Mouse (Mus musculus) CH12.LX (cell line): ENCODE results near the gene Mt4. TPM values are rescaled to one million over a fixed set of nuclear protein-coding genes. Genes with fewer than 3 reads are reported as not detected.

Source experiments
- DNase-seq: peaks from one replicate; pipeline ENCODE4 v3.0.0-alpha.2; 2013; ENCODE audit errors: extremely low read depth
- H3K27ac ChIP-seq: 2 replicates; pipeline ENCODE4 v1.5.1; 2012; ENCODE audit warnings: low read depth, mild to moderate bottlenecking, control low read depth, moderate library complexity; ENCODE audit not compliant: insufficient read depth
- H3K27me3 ChIP-seq: replicated peaks from 2 replicates; pipeline ENCODE3; 2012; ENCODE audit warnings: inconsistent platforms
- H3K36me3 ChIP-seq, 2 experiments: replicated peaks in 1 of 2; 2 replicates each; pipeline versions ENCODE3 to v1.6.1; 2012; ENCODE audit warnings: inconsistent platforms in 1 of 2, low read length in 1 of 2, mild to moderate bottlenecking in 1 of 2, mixed read lengths in 1 of 2, moderate library complexity in 1 of 2; ENCODE audit not compliant: control insufficient read depth in 1 of 2, insufficient read depth in 1 of 2
- H3K4me1 ChIP-seq, 2 experiments: 2 replicates each; pipeline ENCODE4 v1.6.1; 2012; ENCODE audit warnings: inconsistent platforms in 1 of 2, moderate library complexity in 1 of 2; ENCODE audit not compliant: insufficient read depth in 2 of 2, control insufficient read depth in 1 of 2
- H3K4me2 ChIP-seq: 2 replicates; pipeline ENCODE4 v1.6.1; 2012; ENCODE audit warnings: low read depth, mild to moderate bottlenecking, control low read depth; ENCODE audit not compliant: poor library complexity, insufficient read depth, severe bottlenecking
- H3K4me3 ChIP-seq, 3 experiments: fragments of 150-350 bp in 1 of 3; sonication (generic) in 1 of 3; replicated peaks in 1 of 3; 2 replicates each; pipeline versions ENCODE3 to v1.5.1; 2011 to 2012; ENCODE audit warnings: low read depth in 2 of 3, low read length in 2 of 3, mild to moderate bottlenecking in 2 of 3, moderate library complexity in 2 of 3, control low read depth in 1 of 3, improper control_type of control experiment in 1 of 3, inconsistent platforms in 1 of 3, mixed read lengths in 1 of 3; ENCODE audit not compliant: poor library complexity in 1 of 3
- H3K79me2 ChIP-seq: replicated peaks from 2 replicates; pipeline ENCODE4 v1.6.1; 2012; ENCODE audit warnings: mild to moderate bottlenecking, moderate library complexity; ENCODE audit not compliant: control insufficient read depth, poor library complexity, insufficient read depth, severe bottlenecking; ENCODE audit errors: extremely low read depth
- H3K9ac ChIP-seq: 2 replicates; pipeline ENCODE4 v1.6.1; 2012; ENCODE audit warnings: low read depth, mild to moderate bottlenecking, control low read depth, moderate library complexity; ENCODE audit not compliant: insufficient read depth
- H3K9me3 ChIP-seq: replicated peaks from 2 replicates; pipeline ENCODE3; 2012; ENCODE audit warnings: low read length, inconsistent platforms, mixed read lengths
- BHLHE40 ChIP-seq: IDR thresholded peaks from 2 replicates; pipeline ENCODE4 v1.6.1; 2011; ENCODE audit warnings: mild to moderate bottlenecking, low read depth, low read length, improper control_type of control experiment
- CHD1 ChIP-seq: IDR thresholded peaks from 2 replicates; pipeline ENCODE4 v1.6.1; 2012; ENCODE audit warnings: low read depth, low read length, improper control_type of control experiment, inconsistent platforms
- CHD2 ChIP-seq: IDR thresholded peaks from 2 replicates; pipeline ENCODE4 v1.6.1; 2011; ENCODE audit warnings: low read length, improper control_type of control experiment
- CTCF ChIP-seq, 2 experiments: IDR thresholded peaks in 1 of 2; conservative IDR thresholded peaks in 1 of 2; 2 replicates each; pipeline ENCODE4 v1.5.1; 2011 to 2012; ENCODE audit warnings: low read depth in 2 of 2, low read length in 2 of 2, improper control_type of control experiment in 1 of 2, inconsistent platforms in 1 of 2, mild to moderate bottlenecking in 1 of 2, moderate library complexity in 1 of 2
- E2F4 ChIP-seq: IDR thresholded peaks from 2 replicates; pipeline ENCODE4 v1.6.1; 2011; ENCODE audit warnings: low read depth, low read length, improper control_type of control experiment; ENCODE audit not compliant: insufficient replicate concordance
- ELF1 ChIP-seq: IDR thresholded peaks from 2 replicates; pipeline ENCODE4 v1.6.1; 2014; ENCODE audit warnings: low read depth, mild to moderate bottlenecking, inconsistent platforms, low read length, improper control_type of control experiment
- EP300 ChIP-seq: IDR thresholded peaks from 2 replicates; pipeline ENCODE4 v1.6.1; 2011; ENCODE audit warnings: low read length, improper control_type of control experiment
- ETS1 ChIP-seq: conservative IDR thresholded peaks from 2 replicates; pipeline ENCODE4 v1.6.1; 2012; ENCODE audit warnings: low read depth, mild to moderate bottlenecking, inconsistent platforms, low read length, improper control_type of control experiment, moderate library complexity
- GABPA ChIP-seq: IDR thresholded peaks from 2 replicates; pipeline ENCODE4 v1.6.1; 2012; ENCODE audit warnings: low read depth, low read length, improper control_type of control experiment, inconsistent platforms; ENCODE audit not compliant: insufficient replicate concordance
- HCFC1 ChIP-seq: IDR thresholded peaks from 2 replicates; pipeline ENCODE4 v1.6.1; 2012; ENCODE audit warnings: low read depth, mild to moderate bottlenecking, inconsistent platforms, low read length, improper control_type of control experiment
- IRF4 ChIP-seq: IDR thresholded peaks from 2 replicates; pipeline ENCODE4 v1.6.1; 2014; ENCODE audit warnings: low read depth, mild to moderate bottlenecking, inconsistent platforms, low read length, improper control_type of control experiment
- JUN ChIP-seq: IDR thresholded peaks from 2 replicates; pipeline ENCODE4 v1.6.1; 2011; ENCODE audit warnings: low read depth, mild to moderate bottlenecking, low read length, improper control_type of control experiment, moderate library complexity; ENCODE audit not compliant: insufficient read depth
- JUND ChIP-seq: conservative IDR thresholded peaks from 2 replicates; pipeline ENCODE4 v1.6.1; 2011; ENCODE audit warnings: low read depth, low read length, improper control_type of control experiment
- KAT2A ChIP-seq: IDR thresholded peaks from 2 replicates; pipeline ENCODE4 v1.6.1; 2012; ENCODE audit warnings: low read length, improper control_type of control experiment, inconsistent platforms; ENCODE audit not compliant: insufficient replicate concordance
- MAFK ChIP-seq: IDR thresholded peaks from 2 replicates; pipeline ENCODE4 v1.6.1; 2011; ENCODE audit warnings: low read length, improper control_type of control experiment; ENCODE audit not compliant: insufficient replicate concordance
- MAX ChIP-seq: IDR thresholded peaks from 2 replicates; pipeline ENCODE4 v1.6.1; 2011; ENCODE audit warnings: low read length, improper control_type of control experiment
- MAZ ChIP-seq: IDR thresholded peaks from 2 replicates; pipeline ENCODE4 v1.6.1; 2012; ENCODE audit warnings: low read depth, mild to moderate bottlenecking, inconsistent platforms, low read length, improper control_type of control experiment, moderate library complexity
- MEF2A ChIP-seq: IDR thresholded peaks from 2 replicates; pipeline ENCODE4 v1.6.1; 2014; ENCODE audit warnings: low read depth, mild to moderate bottlenecking, inconsistent platforms, low read length, improper control_type of control experiment, borderline replicate concordance
- MXI1 ChIP-seq: IDR thresholded peaks from 2 replicates; pipeline ENCODE4 v1.6.1; 2011; ENCODE audit warnings: mild to moderate bottlenecking, low read depth, low read length, improper control_type of control experiment
- MYC ChIP-seq: IDR thresholded peaks from 2 replicates; pipeline ENCODE4 v1.6.1; 2011; ENCODE audit warnings: low read depth, mild to moderate bottlenecking, improper control_type of control experiment, low read length
- NELFE ChIP-seq: IDR thresholded peaks from 2 replicates; pipeline ENCODE4 v1.6.1; 2011; ENCODE audit warnings: low read depth, low read length, improper control_type of control experiment
- NRF1 ChIP-seq: IDR thresholded peaks from 2 replicates; pipeline ENCODE4 v1.6.1; 2014; ENCODE audit warnings: low read depth, mild to moderate bottlenecking, inconsistent platforms, low read length, improper control_type of control experiment, moderate library complexity
- PAX5 ChIP-seq: IDR thresholded peaks from 2 replicates; pipeline ENCODE4 v1.6.1; 2012; ENCODE audit warnings: low read length, inconsistent platforms, mixed read lengths
- POLR2A ChIP-seq: IDR thresholded peaks from 2 replicates; pipeline ENCODE4 v1.6.1; 2011; ENCODE audit warnings: low read depth, mild to moderate bottlenecking, improper control_type of control experiment, low read length
- POLR2AphosphoS2 ChIP-seq: IDR thresholded peaks from 2 replicates; pipeline ENCODE4 v1.6.1; 2011; ENCODE audit warnings: low read depth, low read length, improper control_type of control experiment
- RAD21 ChIP-seq: IDR thresholded peaks from 2 replicates; pipeline ENCODE4 v1.6.1; 2011; ENCODE audit warnings: low read depth, mild to moderate bottlenecking, low read length, improper control_type of control experiment, moderate library complexity
- RCOR1 ChIP-seq: conservative IDR thresholded peaks from 2 replicates; pipeline ENCODE4 v1.6.1; 2012; ENCODE audit warnings: low read depth, mild to moderate bottlenecking, inconsistent platforms, low read length, improper control_type of control experiment
- SIN3A ChIP-seq: IDR thresholded peaks from 2 replicates; pipeline ENCODE4 v1.6.1; 2012; ENCODE audit warnings: low read length, improper control_type of control experiment, inconsistent platforms
- SMC3 ChIP-seq: IDR thresholded peaks from 2 replicates; pipeline ENCODE4 v1.6.1; 2011; ENCODE audit warnings: low read depth, low read length, improper control_type of control experiment
- TBP ChIP-seq: conservative IDR thresholded peaks from 2 replicates; pipeline ENCODE4 v1.6.1; 2011; ENCODE audit warnings: low read depth, low read length, improper control_type of control experiment
- TCF12 ChIP-seq: IDR thresholded peaks from 2 replicates; pipeline ENCODE4 v1.6.1; 2014; ENCODE audit warnings: low read depth, mild to moderate bottlenecking, inconsistent platforms, low read length, improper control_type of control experiment
- UBTF ChIP-seq: IDR thresholded peaks from 2 replicates; pipeline ENCODE4 v1.6.1; 2012; ENCODE audit warnings: low read depth, mild to moderate bottlenecking, inconsistent platforms, low read length, improper control_type of control experiment, moderate library complexity
- USF1 ChIP-seq: IDR thresholded peaks from 2 replicates; pipeline ENCODE4 v1.6.1; 2014; ENCODE audit warnings: low read depth, mild to moderate bottlenecking, inconsistent platforms, low read length, improper control_type of control experiment
- USF2 ChIP-seq: conservative IDR thresholded peaks from 2 replicates; pipeline ENCODE4 v1.6.1; 2011; ENCODE audit warnings: low read depth, low read length, improper control_type of control experiment
- ZC3H11A ChIP-seq: IDR thresholded peaks from 2 replicates; pipeline ENCODE4 v1.6.1; 2012; ENCODE audit warnings: low read depth, mild to moderate bottlenecking, inconsistent platforms, low read length, improper control_type of control experiment
- ZKSCAN1 ChIP-seq: IDR thresholded peaks from 2 replicates; pipeline ENCODE4 v1.6.1; 2012; ENCODE audit warnings: low read depth, inconsistent platforms, low read length, improper control_type of control experiment, borderline replicate concordance
- ZMIZ1 ChIP-seq: IDR thresholded peaks from 2 replicates; pipeline ENCODE4 v1.6.1; 2012; ENCODE audit warnings: low read depth, mild to moderate bottlenecking, inconsistent platforms, low read length, improper control_type of control experiment
- ZNF384 ChIP-seq: IDR thresholded peaks from 2 replicates; pipeline ENCODE4 v1.6.1; 2012; ENCODE audit warnings: low read depth, low read length, improper control_type of control experiment, inconsistent platforms
- dilution Hi-C: fragments of 300-500 bp; cut with MboI; formaldehyde crosslinking; loops from 2 replicates; pipeline ENCODE4 v1.14.3; 2020; ENCODE audit warnings: low sequenced_read_pairs; ENCODE audit not compliant: extremely low pct_unique_long_range_greater_than_20kb, extremely low pct_ligation_motif_present
- in situ Hi-C: fragments of 300-500 bp; cut with MboI; formaldehyde crosslinking; loops from 3 replicates; pipeline ENCODE4 v1.14.3; 2019; ENCODE audit warnings: low sequenced_read_pairs, low pct_ligation_motif_present, low pct_unique_long_range_greater_than_20kb, mixed read lengths
- polyA plus RNA-seq: library from polyadenylated mRNA; unstranded; fragments of >175 nt; gene quantifications from 2 replicates; pipeline ENCODE4 v1.2.1, GENCODE M21; 2012; ENCODE audit warnings: low read depth; ENCODE audit not compliant: insufficient read length
- total RNA-seq, 2 experiments: library from RNA; depleted of rRNA; stranded (reverse); fragments of 300-350 nt in 1 of 2; fragments of >200 nt in 1 of 2; gene quantifications; 2 replicates each; pipeline ENCODE4 v1.2.3; 2012 to 2014

The Mt4 gene
- total and polyA plus RNA-seq, 3 experiments, result not detected

- no peaks in the 10 kb centered on the region for H3K36me3 ChIP-seq
- peak within 1 kb of the TSS; percentile 71 for H3K9ac ChIP-seq
- in situ Hi-C loops, result loop anchor here (25.0 kb wide), 1 partner anchor 492 kb away; no protein-coding TSS in a partner anchor
- TF ChIP-seq CHD2 (no peak), JUN (no peak), POLR2AphosphoS2 (no peak; the same call in 1 of the 2 replicates), E2F4 (no peak), PAX5 (no peak), SMC3 (no peak), CHD1 (no peak), SIN3A (no peak), USF2 (no peak), IRF4 (no peak), JUND (no peak), EP300 (no peak), MAFK (no peak), ZNF384 (no peak), BHLHE40 (peak; percentile 79), ELF1 (peak; percentile 25; the same call in 1 of the 2 replicates), MEF2A (no peak), TCF12 (peak; percentile 57), MXI1 (no peak), POLR2A (peak; percentile 92), CTCF (conservative IDR thresholded peaks at IDR 0.05 in 1 of 2, IDR thresholded peaks at IDR 0.05 in 1 of 2; ENCODE audit: low read depth in 2 of 2, low read length in 2 of 2) (no peak), RCOR1 (no peak), RAD21 (no peak), TBP (peak; percentile 92), KAT2A (no peak), UBTF (no peak), ZKSCAN1 (no peak), ETS1 (no peak), ZC3H11A (no peak), MYC (peak; percentile 58; the same call in 1 of the 2 replicates), HCFC1 (no peak), ZMIZ1 (peak; percentile 82; the same call in 1 of the 2 replicates), MAX (peak; percentile 77), GABPA (no peak), MAZ (no peak), NRF1 (peak; percentile 48; the same call in 1 of the 2 replicates), NELFE (peak; percentile 88), USF1 (peak; percentile 49)
- peak within 1 kb of the TSS; percentile 32; the same call in 1 of the 2 replicates for H3K4me2 ChIP-seq
- H3K4me3 ChIP-seq, result peak within 1 kb of the TSS; percentile 41 to 78 (median 53)
- peaks cover 2% of the 10 kb centered on the region for H3K9me3 ChIP-seq
- H3K79me2 ChIP-seq, result peaks cover 4% of the 10 kb centered on the region; the same call in 1 of the 2 replicates
- peaks cover 2 to 18% of the 10 kb centered on the region in 2 experiments; a peak in 2 of 4 replicates for H3K4me1 ChIP-seq
- DNase-seq, result peak; percentile 87
- peak within 1 kb of the TSS; percentile 41 for H3K27ac ChIP-seq
- dilution Hi-C loops, result no loop called here
- peaks cover 65% of the 10 kb centered on the region for H3K27me3 ChIP-seq
Observed at GRCm38 (mm10) chr8:94178857-94179712, 42.1 kb downstream of the Mt4 start, which contains the start of gene Mt1. Gene Mt1 (plus strand): TSS chr8:94179082.
